Mouse (Mus musculus): ENCODE results near the gene Auh.

- no peak for TF ChIP-seq GATA1 (IDR thresholded peaks at IDR 0.05; ENCODE audit: low read length)
- TF ChIP-seq TAL1 (IDR thresholded peaks at IDR 0.05; ENCODE audit: low read length): no peak
Observed at GRCm38 (mm10) chr13:52860006-52860685, 69.3 kb downstream of the Auh start.
